Mouse (Mus musculus): Measurements from ENCODE around the gene Izumo1r. TPM values are rescaled to one million over a fixed set of nuclear protein-coding genes. Genes with fewer than 3 reads are reported as not detected.
A peak's percentile ranks its signal among the peaks of the same experiment; 100 is the strongest.

Gene Izumo1r
- polyA plus RNA-seq, 1 experiment from 2014 or later: not detected

DNA sequence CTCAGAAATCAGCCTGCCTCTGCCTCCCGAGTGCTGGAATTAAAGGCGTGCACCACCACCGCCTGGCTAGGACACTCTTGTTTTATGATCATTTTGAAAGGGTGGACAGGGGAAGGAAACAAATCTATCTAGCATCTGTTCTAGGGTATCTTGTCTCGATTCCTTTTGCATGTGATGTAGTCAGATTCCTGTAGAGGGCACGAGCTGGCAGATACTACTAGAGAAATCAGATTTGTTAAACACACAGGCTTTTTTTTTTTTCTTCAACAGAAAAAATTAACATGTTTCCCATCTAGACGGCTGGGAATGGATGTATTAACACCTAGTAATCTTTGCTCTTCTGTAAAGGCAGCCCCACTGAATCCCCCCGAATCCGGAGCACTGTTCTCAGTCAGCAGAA lies 27.5 kb upstream of the Izumo1r start:
- 79% methylated on average over 8 of the region's 8 CpGs for WGBS
- H3K9me3 ChIP-seq (ENCODE audit: low read length): no peaks in the 10 kb centered on the region
- H3K4me1 ChIP-seq (ENCODE audit: insufficient read depth, low read length): 0 out of 2 replicates have a peak, but pooled peaks cover 4% of the 10 kb centered on the region
- no peaks in the 10 kb centered on the region for H3K27me3 ChIP-seq (ENCODE audit: insufficient read depth, low read length)
- H3K36me3 ChIP-seq (ENCODE audit: insufficient read depth, low read length): no peaks in the 10 kb centered on the region
- no peak overlapping the region for H3K9ac ChIP-seq (replicated peaks; ENCODE audit: low read length)
- no peak overlapping the region for H3K4me2 ChIP-seq (replicated peaks; ENCODE audit: low read depth, low read length)
- no peak overlapping the region for H3K4me3 ChIP-seq (ENCODE audit: low read length)
- ATAC-seq (ENCODE audit: low FRiP score, low TSS enrichment): no peak
- no peak overlapping the region for H3K27ac ChIP-seq (ENCODE audit: low read length)

DNA sequence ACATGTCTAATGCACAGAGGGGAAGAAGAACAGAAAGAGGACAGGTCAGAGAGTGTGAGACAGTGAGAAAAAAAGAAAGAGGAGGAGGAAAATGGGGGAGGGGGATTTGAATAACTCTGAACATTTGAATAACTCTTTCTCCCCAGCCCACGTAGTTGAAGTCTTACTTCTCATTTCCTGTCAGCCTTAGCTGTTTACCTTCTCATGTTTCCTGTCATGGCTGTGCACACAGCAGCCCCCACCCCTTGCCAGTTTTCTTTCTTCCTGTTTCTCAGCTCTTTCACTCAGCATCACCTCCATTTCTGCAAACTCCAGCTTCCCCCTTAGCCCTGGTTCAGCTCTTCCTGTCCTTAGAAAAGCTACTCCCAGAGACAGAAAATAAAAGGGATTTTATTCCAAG lies 22.8 kb upstream of the Izumo1r start:
- 0% methylated on average over 1 of the region's 1 CpGs for WGBS

DNA sequence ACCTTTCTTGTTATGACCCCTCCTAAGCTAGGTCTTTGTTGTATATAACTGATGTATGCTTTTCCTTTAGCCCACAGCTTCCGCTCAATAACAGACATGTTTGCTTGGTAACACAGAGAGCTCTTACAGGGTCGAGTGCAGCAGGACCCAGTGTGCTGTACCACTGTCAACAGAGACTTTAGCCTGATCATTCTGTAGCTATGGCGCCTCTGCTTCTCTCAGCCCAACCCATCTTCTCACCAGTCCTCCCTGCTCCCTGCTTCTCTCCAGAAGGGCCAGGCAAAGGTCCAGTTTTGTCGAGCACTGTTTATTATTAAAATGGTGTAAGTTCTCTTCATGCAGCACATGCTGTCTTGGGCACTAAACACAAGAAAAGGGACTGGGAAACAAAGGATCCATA lies 19.9 kb upstream of the Izumo1r start:
- H3K4me3 ChIP-seq (ENCODE audit: low read length): no peak overlapping the region
- H3K4me1 ChIP-seq (ENCODE audit: insufficient read depth, low read length): peaks cover 16% of the 10 kb centered on the region
- no peak for ATAC-seq (ENCODE audit: low FRiP score, low TSS enrichment)
- H3K9ac ChIP-seq (replicated peaks; ENCODE audit: low read length): no peak overlapping the region
- H3K4me2 ChIP-seq (replicated peaks; ENCODE audit: low read depth, low read length): no peak overlapping the region
- WGBS: 75% methylated on average over 4 of the region's 4 CpGs
- no peaks in the 10 kb centered on the region for H3K36me3 ChIP-seq (ENCODE audit: insufficient read depth, low read length)
- H3K27me3 ChIP-seq (ENCODE audit: insufficient read depth, low read length): no peaks in the 10 kb centered on the region
- H3K27ac ChIP-seq (ENCODE audit: low read length): no peak overlapping the region
- H3K9me3 ChIP-seq (ENCODE audit: low read length): no peaks in the 10 kb centered on the region

More for the DNA sequence above, 22.8 kb upstream of the Izumo1r start:
- no peak overlapping the region for H3K9ac ChIP-seq (replicated peaks; ENCODE audit: low read length)
- H3K4me1 ChIP-seq (ENCODE audit: insufficient read depth, low read length): 0 out of 2 replicates have a peak, but pooled peaks cover 4% of the 10 kb centered on the region
- ATAC-seq (ENCODE audit: low FRiP score, low TSS enrichment): peak; percentile 54; the same call in 1 of the 2 replicates
- no peaks in the 10 kb centered on the region for H3K36me3 ChIP-seq (ENCODE audit: insufficient read depth, low read length)
- no peaks in the 10 kb centered on the region for H3K9me3 ChIP-seq (ENCODE audit: low read length)
- no peak overlapping the region for H3K27ac ChIP-seq (ENCODE audit: low read length)
- H3K4me2 ChIP-seq (replicated peaks; ENCODE audit: low read depth, low read length): no peak overlapping the region
- H3K27me3 ChIP-seq (ENCODE audit: insufficient read depth, low read length): no peaks in the 10 kb centered on the region
- no peak overlapping the region for H3K4me3 ChIP-seq (ENCODE audit: low read length)

DNA sequence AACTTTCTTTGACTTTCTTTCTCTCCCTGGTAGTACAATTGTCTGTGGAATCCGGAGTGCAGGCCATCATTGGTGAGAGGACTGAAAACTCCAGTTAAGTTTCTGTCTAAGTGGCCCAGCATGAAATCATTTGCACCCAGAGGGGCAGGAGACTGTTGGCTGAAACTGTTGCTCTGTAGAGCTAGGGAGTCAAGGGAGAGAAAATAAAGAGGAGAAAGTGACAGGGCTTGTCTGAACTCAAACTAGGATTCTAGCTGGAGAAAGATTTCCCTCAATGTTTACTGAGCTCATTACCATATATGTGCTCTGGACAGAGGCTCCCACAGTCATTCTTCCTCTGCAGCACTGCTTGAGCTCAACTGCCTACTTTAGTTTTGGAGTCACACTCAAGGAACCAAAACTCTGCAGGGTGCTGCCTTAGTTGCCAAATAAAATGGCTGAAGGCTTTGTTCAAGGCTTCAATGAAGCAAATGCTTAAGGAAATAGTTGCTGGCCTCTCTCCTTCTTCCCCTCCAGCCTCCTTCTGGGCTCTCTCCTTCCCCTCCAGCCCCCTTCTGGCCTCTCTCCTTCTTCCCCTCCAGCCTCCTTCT lies 18.3 kb upstream of the Izumo1r start:
- Histone ChIP-seq H3K4me2 (replicated peaks; ENCODE audit: low read depth, low read length) (no peak overlapping the region), H3K9me3 (ENCODE audit: low read length) (no peaks in the 10 kb centered on the region), H3K36me3 (ENCODE audit: insufficient read depth, low read length) (no peaks in the 10 kb centered on the region), H3K4me1 (ENCODE audit: insufficient read depth, low read length) (peaks cover 18% of the 10 kb centered on the region), H3K27ac (ENCODE audit: low read length) (no peak overlapping the region), H3K4me3 (ENCODE audit: low read length) (no peak overlapping the region), H3K9ac (replicated peaks; ENCODE audit: low read length) (no peak overlapping the region), H3K27me3 (ENCODE audit: insufficient read depth, low read length) (no peaks in the 10 kb centered on the region)
- 46% methylated on average over 1 of the region's 1 CpGs for WGBS
- no peak for ATAC-seq (ENCODE audit: low FRiP score, low TSS enrichment)

DNA sequence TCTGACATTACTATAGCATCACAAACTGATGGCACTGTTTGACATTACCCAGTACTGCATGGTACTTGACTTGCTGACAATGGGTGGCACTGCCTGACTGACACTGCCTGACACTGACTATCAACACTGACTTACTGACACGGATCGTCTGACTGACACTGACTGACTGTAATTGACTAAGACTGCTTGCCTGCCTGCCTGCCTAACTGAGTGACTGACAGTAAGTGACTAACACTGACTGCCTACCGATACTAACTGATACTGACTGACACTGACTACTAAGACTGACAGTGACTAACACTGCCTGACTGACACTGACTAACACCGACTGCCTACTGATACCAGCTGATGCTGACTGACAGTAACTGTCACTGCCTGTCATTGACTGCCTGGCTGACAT lies 17.5 kb upstream of the Izumo1r start:
- no peaks in the 10 kb centered on the region for H3K9me3 ChIP-seq (ENCODE audit: low read length)
- no peak overlapping the region for H3K4me2 ChIP-seq (replicated peaks; ENCODE audit: low read depth, low read length)
- no peaks in the 10 kb centered on the region for H3K27me3 ChIP-seq (ENCODE audit: insufficient read depth, low read length)
- peaks cover 14% of the 10 kb centered on the region for H3K4me1 ChIP-seq (ENCODE audit: insufficient read depth, low read length)
- H3K36me3 ChIP-seq (ENCODE audit: insufficient read depth, low read length): no peaks in the 10 kb centered on the region
- WGBS: 74% methylated on average over 4 of the region's 4 CpGs
- H3K27ac ChIP-seq (ENCODE audit: low read length): no peak overlapping the region
- H3K4me3 ChIP-seq (ENCODE audit: low read length): no peak overlapping the region
- no peak for ATAC-seq (ENCODE audit: low FRiP score, low TSS enrichment)
- H3K9ac ChIP-seq (replicated peaks; ENCODE audit: low read length): no peak overlapping the region

DNA sequence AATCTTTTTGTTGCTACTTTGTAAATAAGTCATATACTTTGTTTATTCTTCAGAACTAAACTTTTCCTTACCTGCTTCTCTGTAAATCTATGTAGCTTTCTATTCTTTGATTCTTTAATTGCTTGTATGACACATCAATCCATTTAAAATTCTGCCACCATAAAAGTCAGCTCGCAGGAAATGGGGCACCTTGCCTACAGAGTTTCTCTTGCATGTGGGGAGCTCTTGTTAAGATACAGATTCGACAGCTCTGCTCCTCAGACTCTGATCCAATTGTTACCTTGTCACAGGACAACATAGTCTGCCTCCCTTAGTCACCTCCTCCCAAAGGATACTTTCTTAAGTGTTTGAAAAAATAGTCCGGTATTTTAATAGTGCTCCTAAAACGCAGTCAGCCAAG lies 16.9 kb upstream of the Izumo1r start:
- Histone ChIP-seq H3K4me3 (ENCODE audit: low read length) (no peak overlapping the region), H3K9ac (replicated peaks; ENCODE audit: low read length) (no peak overlapping the region), H3K27ac (ENCODE audit: low read length) (no peak overlapping the region), H3K36me3 (ENCODE audit: insufficient read depth, low read length) (no peaks in the 10 kb centered on the region), H3K4me1 (ENCODE audit: insufficient read depth, low read length) (peaks cover 14% of the 10 kb centered on the region), H3K27me3 (ENCODE audit: insufficient read depth, low read length) (no peaks in the 10 kb centered on the region), H3K9me3 (ENCODE audit: low read length) (no peaks in the 10 kb centered on the region), H3K4me2 (replicated peaks; ENCODE audit: low read depth, low read length) (no peak overlapping the region)
- no peak for ATAC-seq (ENCODE audit: low FRiP score, low TSS enrichment)
- WGBS: 74% methylated on average over 4 of the region's 4 CpGs

DNA sequence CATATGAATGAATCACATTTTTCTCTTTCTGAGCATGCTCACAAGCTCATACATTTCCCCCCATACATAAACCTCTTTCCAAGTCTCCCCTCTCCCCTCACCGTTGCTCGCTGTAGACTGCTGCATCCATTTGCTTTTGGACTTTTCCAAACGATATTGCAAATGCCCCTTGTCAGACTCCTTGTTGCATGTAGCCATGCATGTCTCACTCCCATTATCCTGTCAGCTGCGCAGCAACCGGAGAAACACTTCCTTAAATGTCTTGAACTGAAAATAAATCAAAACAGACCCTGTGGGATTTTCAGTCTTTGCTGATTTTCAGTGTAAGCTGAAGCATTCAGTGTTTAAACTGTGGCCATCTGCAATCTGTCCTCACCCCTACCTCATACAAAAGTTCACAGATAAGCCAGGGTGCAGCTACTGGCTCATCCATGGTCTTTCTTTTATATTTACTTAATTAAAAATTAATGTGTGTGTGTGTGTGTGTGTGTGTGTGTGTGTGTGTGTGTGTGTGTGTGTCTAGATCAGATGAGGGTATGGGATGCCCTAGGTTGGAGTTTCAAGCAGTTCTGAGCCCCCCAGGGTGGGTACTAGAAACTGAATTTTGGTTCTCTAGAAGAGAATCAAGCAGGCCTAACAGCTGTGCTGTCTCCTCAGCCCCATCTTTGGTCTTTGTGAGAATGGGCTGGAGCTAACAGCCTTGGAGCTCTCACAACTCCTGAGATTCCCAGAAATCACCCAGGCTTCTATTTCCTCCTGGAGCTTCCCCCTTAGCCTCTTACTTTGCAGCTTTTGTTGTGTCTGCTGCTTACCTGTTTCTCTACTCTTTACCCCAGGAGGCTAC lies 15.3 kb upstream of the Izumo1r start:
- Histone ChIP-seq H3K36me3 (ENCODE audit: insufficient read depth, low read length) (no peaks in the 10 kb centered on the region), H3K9ac (replicated peaks; ENCODE audit: low read length) (no peak overlapping the region), H3K4me1 (ENCODE audit: insufficient read depth, low read length) (peaks cover 14% of the 10 kb centered on the region), H3K27ac (ENCODE audit: low read length) (peak overlapping the region; percentile 35; the same call in 1 of the 2 replicates), H3K27me3 (ENCODE audit: insufficient read depth, low read length) (no peaks in the 10 kb centered on the region), H3K4me3 (ENCODE audit: low read length) (no peak overlapping the region), H3K4me2 (replicated peaks; ENCODE audit: low read depth, low read length) (peak overlapping the region; percentile 32; the same call in 1 of the 2 replicates), H3K9me3 (ENCODE audit: low read length) (no peaks in the 10 kb centered on the region)
- 9% methylated on average over 5 of the region's 5 CpGs for WGBS
- ATAC-seq (ENCODE audit: low FRiP score, low TSS enrichment): peak; percentile 73

DNA sequence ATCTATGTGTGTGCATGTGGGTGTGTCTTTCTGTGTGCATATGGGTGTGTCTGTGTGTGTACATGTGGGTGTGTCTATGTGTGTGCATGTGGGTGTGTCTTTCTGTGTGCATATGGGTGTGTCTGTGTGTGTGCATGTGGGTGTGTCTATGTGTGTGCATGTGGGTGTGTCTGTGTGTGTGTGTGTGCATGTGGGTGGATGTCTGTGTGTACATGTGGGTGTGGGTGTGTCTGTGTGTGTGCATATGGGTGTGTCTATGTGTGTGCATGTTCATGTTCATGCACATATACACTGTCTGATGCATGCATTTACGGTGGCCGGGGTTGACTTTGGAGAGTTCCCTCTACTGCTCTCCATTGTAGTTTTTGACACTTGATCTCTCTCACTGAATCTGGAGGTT lies 13.9 kb upstream of the Izumo1r start:
- H3K36me3 ChIP-seq (ENCODE audit: insufficient read depth, low read length): no peaks in the 10 kb centered on the region
- H3K9ac ChIP-seq (replicated peaks; ENCODE audit: low read length): no peak overlapping the region
- 0 out of 2 replicates have a peak, but pooled peaks have one; percentile 31 for ATAC-seq (ENCODE audit: low FRiP score, low TSS enrichment)
- H3K27me3 ChIP-seq (ENCODE audit: insufficient read depth, low read length): no peaks in the 10 kb centered on the region
- WGBS: 72% methylated on average over 2 of the region's 2 CpGs
- no peak overlapping the region for H3K4me3 ChIP-seq (ENCODE audit: low read length)
- H3K4me1 ChIP-seq (ENCODE audit: insufficient read depth, low read length): peaks cover 14% of the 10 kb centered on the region
- no peaks in the 10 kb centered on the region for H3K9me3 ChIP-seq (ENCODE audit: low read length)
- H3K4me2 ChIP-seq (replicated peaks; ENCODE audit: low read depth, low read length): no peak overlapping the region
- no peak overlapping the region for H3K27ac ChIP-seq (ENCODE audit: low read length)

DNA sequence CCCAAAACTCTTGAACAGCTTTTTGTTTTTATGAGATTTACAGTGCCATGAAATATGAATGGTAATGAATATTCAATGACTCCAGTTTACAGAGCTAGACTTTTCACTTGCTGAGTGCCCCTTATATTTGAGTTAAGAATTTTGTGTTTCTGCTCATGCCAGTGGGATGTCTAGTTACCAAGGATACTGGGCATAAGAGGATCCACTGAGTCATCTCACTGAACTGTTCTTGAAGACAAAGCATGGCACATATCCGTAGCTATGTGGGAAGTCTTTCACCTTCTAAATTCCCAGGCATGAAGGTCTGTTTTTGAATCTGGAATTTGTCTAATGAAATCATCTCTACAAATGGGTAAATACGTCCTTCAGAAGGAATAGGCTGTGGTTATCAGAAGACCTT lies 8.3 kb upstream of the Izumo1r start:
- 86% methylated on average over 2 of the region's 2 CpGs for WGBS
- ATAC-seq (ENCODE audit: low FRiP score, low TSS enrichment): no peak

DNA sequence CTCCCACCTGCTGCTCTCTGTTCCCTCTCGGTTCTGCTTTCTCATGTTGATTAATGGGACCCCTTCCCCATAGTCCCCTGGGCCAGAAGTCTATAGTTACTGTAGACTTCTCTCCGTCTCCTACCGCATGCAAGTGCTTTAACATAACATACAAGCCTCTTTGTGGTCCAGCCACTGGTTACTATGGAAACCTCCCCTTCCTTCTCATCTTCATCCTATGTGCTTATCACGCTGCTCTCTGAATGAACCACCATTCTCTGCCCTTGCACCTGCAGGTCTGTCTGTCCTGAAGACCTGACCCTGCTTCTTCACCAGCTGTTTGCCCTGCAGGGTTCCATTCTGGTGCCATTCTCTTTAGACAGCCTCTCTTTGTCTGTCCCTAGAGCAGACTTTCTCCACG lies 6.2 kb upstream of the Izumo1r start:
- H3K4me2 ChIP-seq (replicated peaks; ENCODE audit: low read depth, low read length): no peak overlapping the region
- no peak overlapping the region for H3K27ac ChIP-seq (ENCODE audit: low read length)
- no peak for ATAC-seq (ENCODE audit: low FRiP score, low TSS enrichment)
- no peak overlapping the region for H3K4me3 ChIP-seq (ENCODE audit: low read length)
- H3K36me3 ChIP-seq (ENCODE audit: insufficient read depth, low read length): no peaks in the 10 kb centered on the region
- no peaks in the 10 kb centered on the region for H3K9me3 ChIP-seq (ENCODE audit: low read length)
- peaks cover 9% of the 10 kb centered on the region; the same call in 1 of the 2 replicates for H3K4me1 ChIP-seq (ENCODE audit: insufficient read depth, low read length)
- WGBS: 51% methylated on average over 5 of the region's 5 CpGs
- H3K27me3 ChIP-seq (ENCODE audit: insufficient read depth, low read length): no peaks in the 10 kb centered on the region
- H3K9ac ChIP-seq (replicated peaks; ENCODE audit: low read length): no peak overlapping the region

More for the DNA sequence above, 8.3 kb upstream of the Izumo1r start:
- Histone ChIP-seq H3K4me1 (ENCODE audit: insufficient read depth, low read length) (peaks cover 6% of the 10 kb centered on the region; the same call in 1 of the 2 replicates), H3K4me2 (replicated peaks; ENCODE audit: low read depth, low read length) (no peak overlapping the region), H3K9me3 (ENCODE audit: low read length) (no peaks in the 10 kb centered on the region), H3K27ac (ENCODE audit: low read length) (no peak overlapping the region), H3K4me3 (ENCODE audit: low read length) (no peak overlapping the region), H3K9ac (replicated peaks; ENCODE audit: low read length) (no peak overlapping the region), H3K36me3 (ENCODE audit: insufficient read depth, low read length) (no peaks in the 10 kb centered on the region), H3K27me3 (ENCODE audit: insufficient read depth, low read length) (no peaks in the 10 kb centered on the region)
